Mouse (Mus musculus) kidney, postnatal 0 days (tissue): ENCODE measurements around the gene Lin28b. TPM values are rescaled to one million over a fixed set of nuclear protein-coding genes. Genes with fewer than 3 reads are reported as not detected.
"Not testable (repeated sequence)": the region's sequence is repeated elsewhere in the genome, so short reads cannot be mapped to it uniquely, and the experiment has no call there.

Experiments used
- ATAC-seq: fragments of 200-750 bp; cut with Nextera tagmentation; replicated peaks from 2 replicates; pipeline ENCODE4 v1.8.0; 2017; ENCODE audit warnings: low read depth, moderate number of reproducible peaks, moderate TSS enrichment, moderate library complexity; ENCODE audit not compliant: low FRiP score
- DNase-seq: peaks from one replicate; pipeline ENCODE4 v3.0.0-alpha.2; 2016; ENCODE audit warnings: low spot score
- H3K27ac ChIP-seq: fragments of 300-500 bp; sonication (generic); 2 replicates; pipeline ENCODE4 v1.5.1; 2014; ENCODE audit warnings: mild to moderate bottlenecking
- H3K27me3 ChIP-seq: fragments of 300-500 bp; sonication (generic); 2 replicates; pipeline ENCODE4 v1.6.1; 2014; ENCODE audit warnings: low read length, mixed read lengths; ENCODE audit not compliant: insufficient read depth
- H3K36me3 ChIP-seq: fragments of 300-500 bp; sonication (generic); 2 replicates; pipeline ENCODE4 v1.6.1; 2014; ENCODE audit warnings: low read length, mixed read lengths; ENCODE audit not compliant: insufficient read depth
- H3K4me1 ChIP-seq: fragments of 300-500 bp; sonication (generic); replicated peaks from 2 replicates; pipeline ENCODE4 v1.6.1; 2014; ENCODE audit warnings: antibody characterized with exemption, low read length, mixed read lengths; ENCODE audit not compliant: insufficient read depth
- H3K4me2 ChIP-seq: fragments of 300-500 bp; sonication (generic); 2 replicates; pipeline ENCODE4 v1.6.1; 2014; ENCODE audit warnings: mild to moderate bottlenecking, low read length, moderate library complexity, mixed read lengths
- H3K4me3 ChIP-seq: fragments of 300-500 bp; sonication (generic); replicated peaks from 2 replicates; pipeline ENCODE4 v1.5.1; 2014; ENCODE audit warnings: low read depth, low read length
- H3K9ac ChIP-seq: fragments of 300-500 bp; sonication (generic); 2 replicates; pipeline ENCODE4 v1.6.1; 2014; ENCODE audit warnings: low read depth, low read length
- H3K9me3 ChIP-seq: fragments of 300-500 bp; sonication (generic); replicated peaks from 2 replicates; pipeline ENCODE4 v1.6.1; 2016; ENCODE audit warnings: low read length, inconsistent platforms, mixed read lengths
- CTCF ChIP-seq: IDR thresholded peaks from 2 replicates; pipeline ENCODE4 v1.5.1; 2016; ENCODE audit warnings: antibody characterized with exemption, low read depth, mild to moderate bottlenecking, moderate library complexity
- WGBS: fragments of 180-500 bp; shearing (Covaris S2); extraction: QIAGEN DNeasy Blood & Tissue Kit; methylation state at CpG from one replicate; pipeline ENCODE4 v1.1.7; 2014; 5-methylcytosine and 5-hydroxymethylcytosine counted together
- polyA plus RNA-seq: library from polyadenylated mRNA; unstranded; fragments of >200 nt; fragmentation: Nextera tagmentation; extraction: Ambion mirVana; gene quantifications from 2 replicates; pipeline ENCODE4 v1.2.1, GENCODE M21; 2015

Gene Lin28b
- polyA plus RNA-seq, 1 experiment from 2014 or later, result 0.14 TPM

DNA sequence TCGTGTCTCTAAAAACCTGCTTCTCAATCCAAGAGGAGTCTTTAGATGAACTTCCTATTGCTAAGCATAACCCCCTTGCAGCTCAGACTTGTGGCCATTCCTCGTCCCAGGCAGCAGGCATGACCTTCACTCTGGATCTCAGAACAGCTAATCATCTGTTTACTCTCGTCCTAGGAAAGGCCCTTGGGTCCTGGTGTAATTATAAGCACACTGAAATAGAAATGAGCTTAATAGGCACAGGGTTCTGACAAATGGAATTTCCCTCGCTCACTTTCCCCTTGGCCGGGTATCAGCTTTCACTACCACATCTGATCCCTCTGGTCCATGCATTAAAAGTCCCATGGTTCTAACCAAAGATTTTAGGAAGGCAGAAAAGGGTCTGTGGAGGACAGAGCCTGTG, 122.8 kb downstream of the Lin28b start:
- Histone ChIP-seq H3K9ac (no peak overlapping the region), H3K4me2 (no peak overlapping the region), H3K27ac (no peak overlapping the region), H3K27me3 (no peaks in the 10 kb centered on the region), H3K4me3 (no peak overlapping the region), H3K4me1 (no peaks in the 10 kb centered on the region), H3K36me3 (no peaks in the 10 kb centered on the region), H3K9me3 (no peaks in the 10 kb centered on the region)
- WGBS, result 34% methylated on average over 5 of the region's 5 CpGs
- no peak for TF ChIP-seq CTCF
- ATAC-seq (no peak), DNase-seq (peak; percentile 15)

DNA sequence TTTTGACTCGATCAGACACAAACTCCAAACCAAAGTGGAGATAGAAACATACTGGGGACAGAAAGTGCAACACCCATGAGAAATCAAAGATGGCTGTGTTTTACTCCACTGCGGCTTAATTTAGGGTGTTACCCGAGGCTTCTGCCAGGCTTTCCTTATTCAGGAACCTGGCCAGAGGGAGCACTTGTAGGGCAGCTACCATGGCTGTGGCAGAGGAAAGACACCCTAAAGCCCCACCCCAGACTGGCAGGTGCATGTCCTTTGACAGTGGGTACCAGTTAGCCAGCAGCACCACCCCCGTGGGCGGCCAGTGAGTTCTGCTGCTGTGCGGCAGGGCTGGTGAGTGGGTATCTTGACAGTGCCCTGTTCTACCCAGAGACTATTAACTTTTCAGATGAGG, 130.1 kb downstream of the Lin28b start:
- Histone ChIP-seq H3K4me2 (no peak overlapping the region), H3K9ac (no peak overlapping the region), H3K9me3 (no peaks in the 10 kb centered on the region), H3K4me3 (no peak overlapping the region), H3K27ac (no peak overlapping the region), H3K36me3 (no peaks in the 10 kb centered on the region), H3K4me1 (no peaks in the 10 kb centered on the region), H3K27me3 (no peaks in the 10 kb centered on the region)
- DNase-seq, result no peak
- no peak for ATAC-seq
- no peak for TF ChIP-seq CTCF
- WGBS, result 94% methylated on average over 6 of the region's 6 CpGs

GRCm38 (mm10) chr10:45348143-45348542, 138.1 kb downstream of the Lin28b start:
- DNase-seq, H3K27ac ChIP-seq, H3K9me3 ChIP-seq, ATAC-seq, H3K4me2 ChIP-seq, H3K4me3 ChIP-seq, H3K36me3 ChIP-seq, H3K27me3 ChIP-seq, H3K9ac ChIP-seq, H3K4me1 ChIP-seq: not testable (repeated sequence)
- TF ChIP-seq CTCF, result peak; percentile 26; the same call in 1 of the 2 replicates
- WGBS, result 76% methylated on average over 3 of the region's 3 CpGs

GRCm38 (mm10) chr10:45345217-45345616, 141.0 kb downstream of the Lin28b start:
- no peak for DNase-seq
- no peak for TF ChIP-seq CTCF
- Histone ChIP-seq H3K36me3 (no peaks in the 10 kb centered on the region), H3K4me3 (no peak overlapping the region), H3K4me1 (no peaks in the 10 kb centered on the region), H3K4me2 (no peak overlapping the region), H3K27me3 (no peaks in the 10 kb centered on the region), H3K9me3 (no peaks in the 10 kb centered on the region), H3K27ac (no peak overlapping the region), H3K9ac (no peak overlapping the region)
- ATAC-seq, result no peak
- 78% methylated on average over 9 of the region's 9 CpGs for WGBS

DNA sequence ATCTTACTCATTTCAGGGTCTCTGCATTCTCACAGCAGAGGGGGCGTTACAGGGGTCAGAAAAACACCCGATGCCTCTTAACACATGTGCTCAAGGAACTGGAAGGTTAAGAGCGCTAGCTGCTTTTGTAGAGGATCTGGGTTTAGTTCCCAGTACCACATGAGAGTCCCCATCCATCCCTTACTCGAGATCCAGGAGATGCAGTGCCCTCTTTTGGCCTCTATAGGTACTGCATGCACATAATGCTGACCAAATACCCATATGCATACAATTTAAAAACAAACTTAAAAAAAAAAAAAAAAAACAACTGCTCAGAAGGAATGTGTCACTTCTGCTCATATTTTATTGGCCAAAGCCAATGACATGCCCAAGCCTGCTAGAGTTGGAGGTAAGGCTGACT, 141.8 kb downstream of the Lin28b start:
- H3K27ac ChIP-seq, result no peak overlapping the region
- H3K27me3 ChIP-seq, result no peaks in the 10 kb centered on the region
- no peaks in the 10 kb centered on the region for H3K9me3 ChIP-seq
- no peak for DNase-seq
- no peak overlapping the region for H3K4me3 ChIP-seq
- H3K4me2 ChIP-seq, result no peak overlapping the region
- ATAC-seq, result no peak
- WGBS, result 87% methylated on average over 4 of the region's 4 CpGs
- H3K9ac ChIP-seq, result no peak overlapping the region
- no peaks in the 10 kb centered on the region for H3K36me3 ChIP-seq
- no peaks in the 10 kb centered on the region for H3K4me1 ChIP-seq
- no peak for TF ChIP-seq CTCF

GRCm38 (mm10) chr10:45339106-45339505, 147.1 kb downstream of the Lin28b start:
- H3K9ac ChIP-seq, result no peak overlapping the region
- H3K9me3 ChIP-seq, result no peaks in the 10 kb centered on the region
- no peak for TF ChIP-seq CTCF
- no peak for DNase-seq
- no peaks in the 10 kb centered on the region for H3K36me3 ChIP-seq
- ATAC-seq, result no peak
- H3K27me3 ChIP-seq, result peaks cover 15% of the 10 kb centered on the region
- no peaks in the 10 kb centered on the region for H3K4me1 ChIP-seq
- H3K27ac ChIP-seq, result no peak overlapping the region
- H3K4me3 ChIP-seq, result no peak overlapping the region
- 69% methylated on average over 7 of the region's 7 CpGs for WGBS
- no peak overlapping the region for H3K4me2 ChIP-seq
